Mouse (Mus musculus) frontal cortex, postnatal 14 days (tissue): Measurements from ENCODE around the gene Lin37.

Source experiments
- DNase-seq, 2 experiments: peaks; one replicate each; pipeline ENCODE4 v3.0.0; 2022; ENCODE audit warnings: low spot score in 2 of 2

The Lin37 gene

GRCm38 (mm10) chr7:30552102-30553020 is 7.3 kb downstream of the Lin37 start, which contains the start of the genes Hspb6 and Proser3:
Gene Hspb6 (plus strand): TSS chr7:30552178.
Gene Proser3 (minus strand): TSS chr7:30552299.
- peak; percentile 93 to 95 for DNase-seq

- DNase-seq = no peak
Observed at GRCm38 (mm10) chr7:30551445-30552101, 8.1 kb downstream of the Lin37 start.

DNA sequence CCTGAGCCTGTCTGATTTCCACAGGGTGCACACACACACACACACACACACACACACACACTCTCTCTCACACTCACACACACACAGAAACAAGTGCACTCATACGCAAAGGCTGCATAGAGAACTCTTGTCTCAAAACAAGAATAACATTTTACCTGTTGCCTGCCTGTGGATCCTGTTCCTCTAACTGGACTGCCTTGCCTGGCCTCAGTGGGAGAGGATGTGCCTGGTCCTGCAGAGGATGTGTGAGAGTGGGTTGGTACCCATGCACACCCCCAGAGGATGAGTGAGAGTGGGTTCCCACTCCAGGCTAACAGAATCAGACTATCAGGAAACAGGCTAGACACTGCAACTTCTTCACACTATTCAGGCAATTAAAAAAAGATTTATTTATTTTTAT is 9.0 kb downstream of the Lin37 start:
- DNase-seq = no peak

DNA sequence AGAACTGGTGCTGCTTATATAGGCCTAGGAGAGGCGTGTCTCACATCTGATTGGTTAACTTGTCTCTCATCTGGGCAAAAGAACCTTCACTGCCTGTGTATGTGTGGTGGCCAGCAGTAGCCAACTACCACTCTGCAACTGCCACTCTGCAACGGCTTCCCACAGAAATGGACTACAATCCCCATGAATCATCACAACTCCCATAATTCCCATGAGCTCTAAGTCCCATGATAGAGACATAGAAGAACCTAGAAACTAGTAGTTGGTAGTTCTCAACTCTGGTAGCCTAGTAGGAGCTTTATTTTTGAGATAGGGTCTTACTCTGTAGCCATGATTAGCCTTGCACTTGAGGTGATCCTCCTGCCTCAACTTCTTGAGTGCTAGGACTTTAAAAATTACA is 9.8 kb downstream of the Lin37 start:
- DNase-seq = no peak

DNA sequence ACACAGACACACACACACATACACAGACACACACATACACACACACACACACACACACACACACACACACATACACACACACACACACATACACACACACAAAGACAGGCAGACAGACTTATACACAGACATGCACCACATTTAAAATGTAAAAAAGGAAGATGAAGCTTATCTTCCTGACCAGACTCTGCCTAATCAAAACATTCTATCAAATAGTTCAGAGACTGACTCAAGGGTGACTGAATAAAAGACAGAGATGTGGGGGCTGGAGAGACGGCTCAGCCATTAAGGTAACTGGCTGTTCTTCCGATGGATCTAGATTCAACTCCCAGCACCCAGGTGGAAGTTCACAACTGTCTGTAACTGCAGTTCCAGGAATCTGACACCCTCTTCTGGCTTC is 15.3 kb downstream of the Lin37 start:
- DNase-seq = no peak

DNA sequence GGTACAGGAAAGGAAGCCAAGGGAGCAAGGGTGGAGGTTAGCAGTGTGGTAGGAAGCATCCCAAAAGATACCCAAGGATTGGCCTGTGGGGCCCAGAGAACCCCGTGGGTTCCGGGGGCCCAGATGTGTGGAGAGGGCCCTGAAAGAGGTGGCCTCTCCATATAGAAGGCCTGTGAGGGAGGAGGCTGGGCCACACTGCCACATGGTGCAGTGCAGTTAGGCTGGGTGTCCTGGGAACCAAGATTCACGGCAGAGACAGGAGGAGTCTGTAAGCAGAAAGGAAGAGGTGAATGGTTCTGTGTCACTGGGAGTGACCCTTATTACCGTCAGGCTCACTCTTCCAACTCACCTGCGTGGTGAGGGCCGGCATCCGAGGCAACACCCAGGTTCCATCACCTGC is 19.1 kb downstream of the Lin37 start:
- no peak for DNase-seq

DNA sequence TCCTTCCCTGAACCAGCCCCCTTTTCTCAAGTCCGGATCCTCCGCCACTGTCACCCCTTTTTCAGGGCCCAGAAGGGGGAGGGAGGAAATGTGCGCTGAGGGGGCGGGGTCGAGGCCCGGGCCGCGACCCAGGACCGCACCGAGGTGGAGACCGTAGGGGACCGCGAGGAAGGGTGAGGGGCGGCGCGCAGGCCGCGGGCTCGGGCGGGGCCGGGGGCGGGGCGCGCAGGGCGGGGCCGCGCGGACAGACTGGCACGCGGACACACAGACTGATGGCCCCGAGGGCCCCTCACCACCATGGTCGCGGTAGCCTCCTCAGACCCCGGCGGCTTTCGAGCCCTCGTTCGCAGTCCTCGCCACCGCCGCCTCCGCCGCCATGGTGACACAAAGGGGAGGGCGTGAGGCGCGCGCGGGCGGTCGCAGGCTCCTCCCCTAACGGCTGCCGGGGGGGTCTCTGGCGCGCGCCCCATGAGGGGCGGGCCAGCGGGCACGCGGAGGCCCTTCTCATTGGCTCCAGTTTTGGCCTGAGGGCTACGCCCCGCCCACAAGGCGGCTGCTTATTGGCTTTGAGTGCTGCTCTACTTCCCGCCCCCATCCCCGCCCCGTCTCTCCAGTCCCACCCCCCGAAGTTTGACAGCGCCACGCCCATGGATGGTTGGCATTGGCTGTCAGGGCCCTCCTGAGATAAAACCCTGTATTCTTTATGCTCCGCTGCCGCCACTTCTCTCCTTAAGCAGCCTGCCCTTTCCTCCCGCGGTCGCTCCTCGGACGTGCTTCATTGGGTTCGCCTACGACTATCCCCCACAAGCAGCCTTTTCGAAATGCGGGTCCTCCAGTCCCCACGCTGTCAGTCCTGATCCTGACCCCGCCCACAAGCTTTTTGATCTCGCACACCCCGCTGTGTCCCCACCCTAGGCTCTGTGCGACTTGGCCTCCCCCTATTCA is 24.7 kb downstream of the Lin37 start, which contains the start of gene Arhgap33:
Gene Arhgap33 (minus strand): TSS at position 428 of the 945 bp plus-strand sequence.
- DNase-seq = peak; percentile 95 to 96

DNA sequence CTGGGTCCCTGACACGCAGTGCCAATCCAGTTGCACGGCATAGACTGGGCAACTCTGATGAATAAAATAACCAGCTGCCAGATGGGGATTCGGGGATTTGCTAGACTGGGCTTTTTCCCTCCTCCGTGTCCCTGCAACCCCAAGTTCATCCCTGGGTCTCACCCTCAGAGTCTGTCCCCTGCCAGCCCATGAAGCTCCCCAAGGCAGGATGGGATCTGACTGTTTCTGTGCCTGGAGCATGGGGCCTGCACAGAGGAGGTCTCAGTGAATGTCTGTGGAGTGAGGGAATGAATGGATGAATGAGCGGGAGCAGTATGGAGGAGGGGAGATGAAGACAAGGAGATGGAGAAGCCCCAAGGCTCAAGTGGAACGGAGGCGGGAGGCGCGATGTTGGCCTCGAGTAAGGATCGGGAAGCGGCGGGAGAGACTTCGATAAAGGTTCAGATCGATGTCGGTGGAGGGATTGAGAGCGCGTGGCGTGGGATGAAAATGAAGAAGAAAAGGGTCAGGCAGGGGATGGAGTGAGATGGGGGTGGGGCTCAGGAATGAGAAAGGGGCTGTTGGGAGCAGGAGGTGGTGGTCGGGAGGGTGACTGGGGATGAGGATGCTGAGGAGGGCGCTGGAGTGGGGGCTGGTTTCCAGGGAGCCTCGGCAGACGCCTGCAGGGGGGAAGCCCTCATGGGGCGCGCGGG is 25.6 kb downstream of the Lin37 start:
- DNase-seq = no peak

GRCm38 (mm10) chr7:30532931-30533330 is 26.7 kb downstream of the Lin37 start:
- no peak for DNase-seq

GRCm38 (mm10) chr7:30531291-30531815 is 28.3 kb downstream of the Lin37 start:
- DNase-seq = peak; percentile 50 to 64

- no peak for DNase-seq
Observed at GRCm38 (mm10) chr7:30526981-30527380, 32.7 kb downstream of the Lin37 start.

DNA sequence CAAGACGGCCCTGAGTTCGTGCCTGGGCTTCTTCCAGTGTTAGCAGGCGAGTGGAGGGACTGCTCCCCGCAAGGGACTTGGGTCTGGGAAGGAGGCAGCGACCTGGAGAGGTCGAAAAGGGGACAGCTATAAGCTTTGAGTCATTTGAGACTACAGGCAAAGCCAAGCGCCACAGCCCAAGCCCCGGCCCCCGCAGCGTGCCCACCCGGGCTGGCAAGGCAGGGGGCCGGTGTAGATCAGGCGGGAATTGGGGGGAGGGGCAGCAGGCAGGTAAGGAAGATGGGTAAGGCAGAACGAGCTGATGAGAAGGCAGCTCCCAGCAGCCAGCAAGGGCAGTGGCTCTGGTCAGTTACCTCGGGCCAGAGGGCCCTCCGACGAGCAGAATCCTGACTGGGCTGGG is 33.2 kb downstream of the Lin37 start:
- DNase-seq = no peak

- no peak for DNase-seq
Observed at GRCm38 (mm10) chr7:30525954-30526353, 33.7 kb downstream of the Lin37 start.

DNA sequence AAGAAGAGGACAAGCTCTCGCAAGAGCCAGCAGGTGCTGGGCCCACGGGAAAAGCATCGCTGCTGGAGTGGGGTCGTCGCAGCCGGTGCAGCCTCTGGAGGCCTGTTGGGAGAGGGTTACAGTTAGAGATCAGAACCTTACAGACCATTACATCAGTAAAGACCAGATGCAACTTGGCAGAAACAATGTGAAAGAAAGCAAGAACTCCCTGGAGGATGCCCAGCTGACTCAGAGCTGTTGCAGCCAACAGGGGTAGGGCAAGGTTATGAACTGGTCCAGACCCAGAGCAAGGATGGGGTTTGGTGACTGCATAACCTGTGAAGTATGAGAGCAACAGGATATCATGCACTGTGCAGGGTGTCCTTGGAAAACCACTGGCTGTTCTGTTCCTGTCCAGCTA is 35.2 kb downstream of the Lin37 start:
- DNase-seq = no peak

GRCm38 (mm10) chr7:30522871-30523270 is 36.8 kb downstream of the Lin37 start:
- DNase-seq = no peak

DNA sequence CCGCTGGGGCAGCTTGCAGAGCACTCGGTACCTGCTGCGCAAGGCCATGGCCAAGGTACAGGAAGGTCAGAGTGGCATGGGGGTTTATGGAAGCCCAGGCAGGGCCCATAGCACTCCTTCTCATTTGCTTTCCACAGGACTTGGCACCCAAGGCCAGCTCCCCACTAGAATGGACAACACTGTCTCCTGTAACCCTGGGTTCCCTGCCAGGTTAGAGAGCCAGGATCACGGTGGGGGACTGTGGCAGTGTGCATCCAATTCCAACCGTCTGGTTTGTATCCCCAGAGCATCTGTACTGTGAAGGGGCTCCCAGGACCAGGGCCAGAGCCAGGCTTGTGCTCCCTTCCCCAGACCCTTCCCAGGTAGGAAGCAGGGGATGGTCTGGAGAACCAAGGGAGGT is 38.8 kb downstream of the Lin37 start:
- DNase-seq = no peak

DNA sequence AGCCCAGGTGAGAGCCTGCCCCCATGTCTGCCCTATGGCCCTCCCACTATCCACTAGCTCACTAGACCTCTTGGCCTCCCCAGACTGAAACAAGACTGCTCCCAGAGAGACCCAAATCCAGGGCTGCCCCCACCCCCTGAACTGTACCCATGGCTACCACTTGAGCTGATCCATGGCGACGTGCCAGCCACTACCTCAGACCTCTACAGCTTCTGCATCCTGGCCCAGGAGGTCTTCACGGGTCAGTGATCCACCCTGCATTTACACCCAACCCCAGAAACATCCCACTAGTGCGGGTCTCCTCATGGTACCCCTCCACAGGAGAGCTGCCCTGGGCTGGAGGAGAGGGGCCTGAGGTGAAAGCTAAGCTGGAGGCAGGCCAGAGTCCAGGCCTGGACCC is 39.2 kb downstream of the Lin37 start:
- DNase-seq = no peak

DNA sequence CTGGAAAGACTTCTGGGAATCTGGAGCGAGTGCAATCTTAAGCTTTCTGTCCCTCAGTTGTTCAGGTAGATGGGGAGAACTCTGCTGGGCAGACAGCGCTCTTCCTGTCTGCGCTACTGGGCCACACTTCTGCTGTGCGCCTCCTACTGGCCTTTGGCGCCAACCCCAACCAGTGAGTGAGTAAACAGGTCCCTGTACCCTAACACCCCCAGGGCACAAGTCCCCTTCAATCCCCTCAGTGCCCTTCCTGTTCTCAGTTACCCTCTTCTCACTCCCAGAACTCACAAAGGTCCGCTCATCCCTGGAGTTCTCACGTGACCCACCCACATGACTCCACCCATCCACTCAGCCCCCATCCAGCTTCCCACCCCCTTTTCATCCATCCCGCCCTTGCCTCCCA is 41.3 kb downstream of the Lin37 start:
- no peak for DNase-seq

- DNase-seq = no peak
Observed at GRCm38 (mm10) chr7:30515003-30515760, 44.5 kb downstream of the Lin37 start.

DNA sequence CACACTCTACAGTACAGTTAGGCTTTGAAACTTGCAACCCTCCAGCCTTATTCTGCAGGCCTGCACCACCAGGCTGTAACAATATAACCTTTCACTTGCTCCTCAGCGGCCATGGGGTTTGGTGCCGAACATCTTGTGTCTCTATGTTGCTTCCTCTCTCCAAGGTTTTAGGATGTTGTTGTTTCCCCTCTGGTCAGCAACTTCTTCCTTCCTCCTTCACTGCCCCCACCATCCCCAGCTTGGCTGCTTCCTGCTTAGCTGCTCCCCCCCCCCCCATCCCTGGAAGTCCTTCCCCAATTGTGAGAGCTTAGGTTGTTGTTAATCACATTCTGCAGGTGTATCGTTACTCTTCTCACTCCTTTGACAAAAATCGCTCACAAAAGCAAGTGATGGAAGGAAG is 51.6 kb downstream of the Lin37 start:
- no peak for DNase-seq
